Mouse (Mus musculus) limb, embryonic 13.5 days (tissue): ENCODE data around the gene Ccdc92b. TPM values are rescaled to one million over a fixed set of nuclear protein-coding genes. Genes with fewer than 3 reads are reported as not detected.
A peak's percentile ranks its signal among the peaks of the same experiment; 100 is the strongest.

Experiments used
- ATAC-seq: fragments of 200-750 bp; cut with Nextera tagmentation; 2 replicates; pipeline ENCODE4 v1.8.0; 2017; ENCODE audit warnings: low read depth, moderate number of reproducible peaks, moderate TSS enrichment; ENCODE audit not compliant: low FRiP score
- H3K27ac ChIP-seq: fragments of 300-500 bp; sonication (generic); 2 replicates; pipeline ENCODE4 v1.5.1; 2015; ENCODE audit warnings: inconsistent platforms, mild to moderate bottlenecking, moderate library complexity
- H3K27me3 ChIP-seq: fragments of 300-500 bp; sonication (generic); 2 replicates; pipeline ENCODE4 v1.6.1; 2015; ENCODE audit warnings: mild to moderate bottlenecking, inconsistent platforms
- H3K36me3 ChIP-seq: fragments of 300-500 bp; sonication (generic); 2 replicates; pipeline ENCODE4 v1.6.1; 2015; ENCODE audit warnings: inconsistent platforms, mild to moderate bottlenecking, moderate library complexity
- H3K4me1 ChIP-seq: fragments of 300-500 bp; sonication (generic); 2 replicates; pipeline ENCODE4 v1.6.1; 2015; ENCODE audit warnings: inconsistent platforms
- H3K4me2 ChIP-seq: fragments of 300-500 bp; sonication (generic); replicated peaks from 2 replicates; pipeline ENCODE4 v1.6.1; 2015; ENCODE audit warnings: inconsistent platforms, mild to moderate bottlenecking, moderate library complexity
- H3K4me3 ChIP-seq: fragments of 300-500 bp; sonication (generic); 2 replicates; pipeline ENCODE4 v1.5.1; 2015; ENCODE audit warnings: moderate library complexity, mild to moderate bottlenecking, inconsistent platforms
- H3K9ac ChIP-seq: fragments of 300-500 bp; sonication (generic); 2 replicates; pipeline ENCODE4 v1.6.1; 2015; ENCODE audit warnings: mild to moderate bottlenecking, inconsistent platforms
- H3K9me3 ChIP-seq: fragments of 300-500 bp; sonication (generic); 2 replicates; pipeline ENCODE4 v1.6.1; 2016; ENCODE audit warnings: inconsistent platforms
- WGBS: fragments of 180-500 bp; shearing (Covaris S2); methylation state at CpG from one replicate; pipeline ENCODE4 v1.1.7; 2015; 5-methylcytosine and 5-hydroxymethylcytosine counted together
- polyA plus RNA-seq: library from polyadenylated mRNA; unstranded; fragments of >200 nt; fragmentation: Nextera tagmentation; extraction: Ambion mirVana; gene quantifications from 2 replicates; pipeline ENCODE4 v1.2.1, GENCODE M21; 2015

Ccdc92b gene
- polyA plus RNA-seq, 1 experiment from 2014 or later: 0.33 TPM

GRCm38 (mm10) chr11:74664906-74665305 is 45.5 kb downstream of the Ccdc92b start:
- ATAC-seq: no peak
- H3K9ac ChIP-seq: no peak overlapping the region
- no peaks in the 10 kb centered on the region for H3K9me3 ChIP-seq
- H3K36me3 ChIP-seq: peaks cover 100% of the 10 kb centered on the region
- H3K27me3 ChIP-seq: no peaks in the 10 kb centered on the region
- H3K4me1 ChIP-seq: no peaks in the 10 kb centered on the region
- no peak overlapping the region for H3K27ac ChIP-seq
- WGBS: 92% methylated on average over 8 of the region's 8 CpGs
- no peak overlapping the region for H3K4me2 ChIP-seq
- no peak overlapping the region for H3K4me3 ChIP-seq

- Histone ChIP-seq H3K9ac (no peak overlapping the region), H3K36me3 (peaks cover 95% of the 10 kb centered on the region), H3K4me3 (no peak overlapping the region), H3K9me3 (no peaks in the 10 kb centered on the region), H3K27ac (no peak overlapping the region), H3K27me3 (no peaks in the 10 kb centered on the region), H3K4me2 (no peak overlapping the region), H3K4me1 (no peaks in the 10 kb centered on the region)
- no peak for ATAC-seq
- WGBS: 95% methylated on average over 17 of the region's 17 CpGs
Observed at GRCm38 (mm10) chr11:74665631-74666283, 46.4 kb downstream of the Ccdc92b start.

- ATAC-seq: no peak
- Histone ChIP-seq H3K4me3 (no peak overlapping the region), H3K4me2 (no peak overlapping the region), H3K27ac (no peak overlapping the region), H3K36me3 (peaks cover 90% of the 10 kb centered on the region), H3K9ac (no peak overlapping the region), H3K9me3 (no peaks in the 10 kb centered on the region), H3K4me1 (no peaks in the 10 kb centered on the region), H3K27me3 (no peaks in the 10 kb centered on the region)
- WGBS: 93% methylated on average over 5 of the region's 5 CpGs
Observed at GRCm38 (mm10) chr11:74666284-74666652, 46.9 kb downstream of the Ccdc92b start.

GRCm38 (mm10) chr11:74666776-74667581 is 47.6 kb downstream of the Ccdc92b start:
- WGBS: 95% methylated on average over 14 of the region's 14 CpGs
- Histone ChIP-seq H3K9me3 (no peaks in the 10 kb centered on the region), H3K27ac (no peak overlapping the region), H3K4me2 (no peak overlapping the region), H3K36me3 (peaks cover 83% of the 10 kb centered on the region), H3K27me3 (no peaks in the 10 kb centered on the region), H3K9ac (no peak overlapping the region), H3K4me3 (no peak overlapping the region), H3K4me1 (no peaks in the 10 kb centered on the region)
- ATAC-seq: no peak

GRCm38 (mm10) chr11:74667582-74668010 is 48.2 kb downstream of the Ccdc92b start:
- no peak overlapping the region for H3K4me2 ChIP-seq
- 96% methylated on average over 13 of the region's 13 CpGs for WGBS
- H3K4me3 ChIP-seq: no peak overlapping the region
- peaks cover 77% of the 10 kb centered on the region for H3K36me3 ChIP-seq
- H3K9ac ChIP-seq: no peak overlapping the region
- no peaks in the 10 kb centered on the region for H3K4me1 ChIP-seq
- no peaks in the 10 kb centered on the region for H3K9me3 ChIP-seq
- no peak overlapping the region for H3K27ac ChIP-seq
- H3K27me3 ChIP-seq: no peaks in the 10 kb centered on the region
- no peak for ATAC-seq

GRCm38 (mm10) chr11:74668466-74668865 is 49.1 kb downstream of the Ccdc92b start:
- no peak overlapping the region for H3K4me2 ChIP-seq
- H3K4me3 ChIP-seq: no peak overlapping the region
- H3K4me1 ChIP-seq: no peaks in the 10 kb centered on the region
- H3K9ac ChIP-seq: no peak overlapping the region
- H3K27me3 ChIP-seq: no peaks in the 10 kb centered on the region
- H3K27ac ChIP-seq: no peak overlapping the region
- H3K9me3 ChIP-seq: no peaks in the 10 kb centered on the region
- H3K36me3 ChIP-seq: peaks cover 76% of the 10 kb centered on the region
- 86% methylated on average over 5 of the region's 5 CpGs for WGBS
- ATAC-seq: no peak

GRCm38 (mm10) chr11:74668971-74669370 is 49.6 kb downstream of the Ccdc92b start:
- no peak for ATAC-seq
- H3K9ac ChIP-seq: no peak overlapping the region
- H3K36me3 ChIP-seq: peaks cover 74% of the 10 kb centered on the region
- 88% methylated on average over 2 of the region's 2 CpGs for WGBS
- H3K4me1 ChIP-seq: no peaks in the 10 kb centered on the region
- no peak overlapping the region for H3K4me3 ChIP-seq
- H3K9me3 ChIP-seq: no peaks in the 10 kb centered on the region
- H3K4me2 ChIP-seq: no peak overlapping the region
- no peak overlapping the region for H3K27ac ChIP-seq
- no peaks in the 10 kb centered on the region for H3K27me3 ChIP-seq

- Histone ChIP-seq H3K4me2 (no peak overlapping the region), H3K4me3 (no peak overlapping the region), H3K9ac (no peak overlapping the region), H3K9me3 (no peaks in the 10 kb centered on the region), H3K27me3 (no peaks in the 10 kb centered on the region), H3K4me1 (no peaks in the 10 kb centered on the region), H3K36me3 (peaks cover 74% of the 10 kb centered on the region), H3K27ac (0 out of 2 replicates have a peak overlapping the region, but pooled peaks have one; percentile 22)
- no peak for ATAC-seq
Observed at GRCm38 (mm10) chr11:74670151-74670550, 50.7 kb downstream of the Ccdc92b start.

GRCm38 (mm10) chr11:74671013-74671412 is 51.6 kb downstream of the Ccdc92b start:
- peaks cover 68% of the 10 kb centered on the region for H3K36me3 ChIP-seq
- WGBS: 85% methylated on average over 1 of the region's 1 CpGs
- H3K4me1 ChIP-seq: no peaks in the 10 kb centered on the region
- no peaks in the 10 kb centered on the region for H3K9me3 ChIP-seq
- no peak overlapping the region for H3K27ac ChIP-seq
- no peak for ATAC-seq
- no peaks in the 10 kb centered on the region for H3K27me3 ChIP-seq
- H3K9ac ChIP-seq: no peak overlapping the region
- no peak overlapping the region for H3K4me2 ChIP-seq
- H3K4me3 ChIP-seq: no peak overlapping the region

GRCm38 (mm10) chr11:74671839-74672238 is 52.4 kb downstream of the Ccdc92b start:
- Histone ChIP-seq H3K4me3 (no peak overlapping the region), H3K4me1 (no peaks in the 10 kb centered on the region), H3K9me3 (no peaks in the 10 kb centered on the region), H3K27ac (no peak overlapping the region), H3K36me3 (peaks cover 63% of the 10 kb centered on the region), H3K4me2 (no peak overlapping the region), H3K9ac (no peak overlapping the region), H3K27me3 (no peaks in the 10 kb centered on the region)
- no peak for ATAC-seq
- WGBS: 83% methylated on average over 5 of the region's 5 CpGs

- no peaks in the 10 kb centered on the region for H3K9me3 ChIP-seq
- peaks cover 62% of the 10 kb centered on the region for H3K36me3 ChIP-seq
- no peak overlapping the region for H3K9ac ChIP-seq
- WGBS: 81% methylated on average over 6 of the region's 6 CpGs
- H3K4me3 ChIP-seq: no peak overlapping the region
- no peak overlapping the region for H3K4me2 ChIP-seq
- no peaks in the 10 kb centered on the region for H3K27me3 ChIP-seq
- H3K4me1 ChIP-seq: no peaks in the 10 kb centered on the region
- no peak overlapping the region for H3K27ac ChIP-seq
- ATAC-seq: 0 out of 2 replicates have a peak, but pooled peaks have one; percentile 44
Observed at GRCm38 (mm10) chr11:74672901-74673513, 53.6 kb downstream of the Ccdc92b start.

GRCm38 (mm10) chr11:74673561-74673960 is 54.2 kb downstream of the Ccdc92b start:
- H3K4me3 ChIP-seq: no peak overlapping the region
- H3K36me3 ChIP-seq: peaks cover 62% of the 10 kb centered on the region
- H3K9me3 ChIP-seq: no peaks in the 10 kb centered on the region
- no peak overlapping the region; the same call in 1 of the 2 replicates for H3K27ac ChIP-seq
- ATAC-seq: no peak
- H3K4me1 ChIP-seq: no peaks in the 10 kb centered on the region
- WGBS: 89% methylated on average over 1 of the region's 1 CpGs
- no peaks in the 10 kb centered on the region for H3K27me3 ChIP-seq
- no peak overlapping the region for H3K4me2 ChIP-seq
- H3K9ac ChIP-seq: no peak overlapping the region
